Mouse (Mus musculus) kidney, postnatal 0 days (tissue): Measurements from ENCODE around the gene Ficd. TPM values are rescaled to one million over a fixed set of nuclear protein-coding genes. Genes with fewer than 3 reads are reported as not detected.
A peak's percentile ranks its signal among the peaks of the same experiment; 100 is the strongest.

ENCODE experiments used
- ATAC-seq: fragments of 200-750 bp; cut with Nextera tagmentation; replicated peaks from 2 replicates; pipeline ENCODE4 v1.8.0; 2017; ENCODE audit warnings: low read depth, moderate number of reproducible peaks, moderate TSS enrichment, moderate library complexity; ENCODE audit not compliant: low FRiP score
- DNase-seq: peaks from one replicate; pipeline ENCODE4 v3.0.0-alpha.2; 2016; ENCODE audit warnings: low spot score
- H3K27ac ChIP-seq: fragments of 300-500 bp; sonication (generic); 2 replicates; pipeline ENCODE4 v1.5.1; 2014; ENCODE audit warnings: mild to moderate bottlenecking
- H3K27me3 ChIP-seq: fragments of 300-500 bp; sonication (generic); 2 replicates; pipeline ENCODE4 v1.6.1; 2014; ENCODE audit warnings: low read length, mixed read lengths; ENCODE audit not compliant: insufficient read depth
- H3K36me3 ChIP-seq: fragments of 300-500 bp; sonication (generic); 2 replicates; pipeline ENCODE4 v1.6.1; 2014; ENCODE audit warnings: low read length, mixed read lengths; ENCODE audit not compliant: insufficient read depth
- H3K4me1 ChIP-seq: fragments of 300-500 bp; sonication (generic); replicated peaks from 2 replicates; pipeline ENCODE4 v1.6.1; 2014; ENCODE audit warnings: antibody characterized with exemption, low read length, mixed read lengths; ENCODE audit not compliant: insufficient read depth
- H3K4me2 ChIP-seq: fragments of 300-500 bp; sonication (generic); 2 replicates; pipeline ENCODE4 v1.6.1; 2014; ENCODE audit warnings: mild to moderate bottlenecking, low read length, moderate library complexity, mixed read lengths
- H3K4me3 ChIP-seq: fragments of 300-500 bp; sonication (generic); replicated peaks from 2 replicates; pipeline ENCODE4 v1.5.1; 2014; ENCODE audit warnings: low read depth, low read length
- H3K9ac ChIP-seq: fragments of 300-500 bp; sonication (generic); 2 replicates; pipeline ENCODE4 v1.6.1; 2014; ENCODE audit warnings: low read depth, low read length
- H3K9me3 ChIP-seq: fragments of 300-500 bp; sonication (generic); replicated peaks from 2 replicates; pipeline ENCODE4 v1.6.1; 2016; ENCODE audit warnings: low read length, inconsistent platforms, mixed read lengths
- CTCF ChIP-seq: IDR thresholded peaks from 2 replicates; pipeline ENCODE4 v1.5.1; 2016; ENCODE audit warnings: antibody characterized with exemption, low read depth, mild to moderate bottlenecking, moderate library complexity
- WGBS: fragments of 180-500 bp; shearing (Covaris S2); extraction: QIAGEN DNeasy Blood & Tissue Kit; methylation state at CpG from one replicate; pipeline ENCODE4 v1.1.7; 2014; 5-methylcytosine and 5-hydroxymethylcytosine counted together
- polyA plus RNA-seq: library from polyadenylated mRNA; unstranded; fragments of >200 nt; fragmentation: Nextera tagmentation; extraction: Ambion mirVana; gene quantifications from 2 replicates; pipeline ENCODE4 v1.2.1, GENCODE M21; 2015

Ficd gene
- 5.4 TPM in 2 replicates for polyA plus RNA-seq

GRCm38 (mm10) chr5:113735345-113736112 is at the start of gene Ficd:
Gene Ficd (plus strand): TSS chr5:113735803.
- Histone ChIP-seq H3K9ac (peak within 1 kb of the TSS; percentile 82), H3K4me2 (peak within 1 kb of the TSS; percentile 90), H3K36me3 (peaks cover 14% of the 10 kb centered on the region; the same call in 1 of the 2 replicates), H3K27me3 (no peaks in the 10 kb centered on the region), H3K27ac (peak within 1 kb of the TSS; percentile 94), H3K9me3 (no peaks in the 10 kb centered on the region), H3K4me3 (peak within 1 kb of the TSS; percentile 73), H3K4me1 (no peaks in the 10 kb centered on the region)
- 1% methylated on average over 71 of the region's 71 CpGs for WGBS
- ATAC-seq (peak; percentile 94), DNase-seq (peak; percentile 99)
- no peak for TF ChIP-seq CTCF

GRCm38 (mm10) chr5:113687514-113687913 is 48.1 kb upstream of the Ficd start:
- Histone ChIP-seq H3K4me3 (no peak overlapping the region), H3K9ac (no peak overlapping the region), H3K4me1 (no peaks in the 10 kb centered on the region), H3K36me3 (no peaks in the 10 kb centered on the region), H3K4me2 (no peak overlapping the region), H3K9me3 (no peaks in the 10 kb centered on the region), H3K27ac (no peak overlapping the region), H3K27me3 (no peaks in the 10 kb centered on the region)
- no peak for TF ChIP-seq CTCF
- WGBS: 85% methylated on average over 5 of the region's 5 CpGs
- no peak for ATAC-seq
- DNase-seq: no peak

- H3K27ac ChIP-seq: no peak overlapping the region
- DNase-seq: no peak
These were observed 45.5 kb upstream of the Ficd start for GRCm38 (mm10) chr5:113690069-113690548.

GRCm38 (mm10) chr5:113690866-113691265 is 44.7 kb upstream of the Ficd start:
- H3K4me2 ChIP-seq: no peak overlapping the region
- H3K27ac ChIP-seq: no peak overlapping the region
- H3K36me3 ChIP-seq: no peaks in the 10 kb centered on the region
- no peak for TF ChIP-seq CTCF
- no peak for ATAC-seq
- no peaks in the 10 kb centered on the region for H3K9me3 ChIP-seq
- H3K4me3 ChIP-seq: no peak overlapping the region
- H3K27me3 ChIP-seq: no peaks in the 10 kb centered on the region
- DNase-seq: no peak
- H3K4me1 ChIP-seq: no peaks in the 10 kb centered on the region
- 92% methylated on average over 2 of the region's 2 CpGs for WGBS
- H3K9ac ChIP-seq: no peak overlapping the region

More at GRCm38 (mm10) chr5:113690069-113690548, 45.5 kb upstream of the Ficd start:
- no peak for TF ChIP-seq CTCF
- no peak overlapping the region for H3K4me3 ChIP-seq
- 77% methylated on average over 15 of the region's 15 CpGs for WGBS
- no peaks in the 10 kb centered on the region for H3K27me3 ChIP-seq
- no peaks in the 10 kb centered on the region for H3K4me1 ChIP-seq
- ATAC-seq: no peak
- no peak overlapping the region for H3K9ac ChIP-seq
- H3K4me2 ChIP-seq: no peak overlapping the region
- H3K36me3 ChIP-seq: no peaks in the 10 kb centered on the region
- H3K9me3 ChIP-seq: no peaks in the 10 kb centered on the region

DNA sequence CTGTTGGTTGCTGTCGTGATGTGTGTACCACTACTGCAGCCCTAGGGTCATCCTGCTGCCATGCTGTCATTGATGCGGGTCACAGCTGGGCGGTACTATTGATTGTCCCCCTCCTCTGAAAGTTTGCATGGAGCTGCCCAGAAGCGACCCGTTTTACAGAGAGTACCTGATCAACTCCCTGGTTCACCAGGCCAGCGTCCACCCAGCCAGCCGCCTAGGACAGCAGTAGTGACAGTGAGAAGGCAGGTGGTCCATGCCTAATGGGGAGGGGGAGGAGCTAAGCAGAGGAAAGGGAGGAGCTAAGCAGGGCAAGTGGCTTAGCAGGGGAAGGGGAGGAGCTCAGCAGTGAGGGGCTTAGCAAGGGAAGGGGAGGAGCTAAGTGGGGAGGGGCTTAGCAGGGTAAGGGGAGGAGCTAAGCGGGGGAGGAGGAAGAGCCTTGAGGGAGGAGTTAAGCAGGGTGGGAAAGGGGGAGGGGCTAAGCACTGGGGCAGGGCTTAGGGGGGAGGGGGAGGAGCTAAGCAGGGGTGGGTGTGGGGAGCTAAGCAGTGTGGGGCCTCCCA is 42.3 kb upstream of the Ficd start:
- TF ChIP-seq CTCF: no peak
- Histone ChIP-seq H3K4me3 (no peak overlapping the region), H3K4me1 (no peaks in the 10 kb centered on the region), H3K27ac (no peak overlapping the region), H3K9ac (no peak overlapping the region), H3K4me2 (no peak overlapping the region), H3K27me3 (no peaks in the 10 kb centered on the region), H3K36me3 (no peaks in the 10 kb centered on the region), H3K9me3 (no peaks in the 10 kb centered on the region)
- 91% methylated on average over 8 of the region's 8 CpGs for WGBS
- no peak for DNase-seq
- ATAC-seq: no peak

GRCm38 (mm10) chr5:113694000-113694399 is 41.6 kb upstream of the Ficd start:
- no peak for TF ChIP-seq CTCF
- no peak overlapping the region for H3K27ac ChIP-seq
- no peaks in the 10 kb centered on the region for H3K9me3 ChIP-seq
- H3K36me3 ChIP-seq: no peaks in the 10 kb centered on the region
- no peak for DNase-seq
- WGBS: 47% methylated on average over 4 of the region's 4 CpGs
- ATAC-seq: no peak
- no peaks in the 10 kb centered on the region for H3K27me3 ChIP-seq
- no peaks in the 10 kb centered on the region for H3K4me1 ChIP-seq
- H3K4me3 ChIP-seq: no peak overlapping the region
- no peak overlapping the region for H3K9ac ChIP-seq
- no peak overlapping the region for H3K4me2 ChIP-seq
